Mouse (Mus musculus): ENCODE data around the gene Vmn1r79.
"Not testable (repeated sequence)": the region's sequence is repeated elsewhere in the genome, so short reads cannot be mapped to it uniquely, and the experiment has no call there.

Vmn1r79 gene

GRCm38 (mm10) chr7:12170979-12171378 lies at the start of gene Vmn1r79:
Gene Vmn1r79, plus strand, starts transcription at chr7:12171279.
- DNase-seq (ENCODE audit: low spot score) = not testable (repeated sequence)

- DNase-seq (ENCODE audit: low spot score) = no peak
Measured at GRCm38 (mm10) chr7:12149957-12150356, 21.1 kb upstream of the Vmn1r79 start, which contains the start of gene Vmn1r78. Gene Vmn1r78, plus strand, starts transcription at chr7:12150257.

- not testable (repeated sequence) for DNase-seq (ENCODE audit: low spot score)
Measured at GRCm38 (mm10) chr7:12156463-12156862, 14.6 kb upstream of the Vmn1r79 start.

- DNase-seq (ENCODE audit: low spot score) = not testable (repeated sequence)
Measured at GRCm38 (mm10) chr7:12172926-12173325, 1.8 kb downstream of the Vmn1r79 start.

DNA sequence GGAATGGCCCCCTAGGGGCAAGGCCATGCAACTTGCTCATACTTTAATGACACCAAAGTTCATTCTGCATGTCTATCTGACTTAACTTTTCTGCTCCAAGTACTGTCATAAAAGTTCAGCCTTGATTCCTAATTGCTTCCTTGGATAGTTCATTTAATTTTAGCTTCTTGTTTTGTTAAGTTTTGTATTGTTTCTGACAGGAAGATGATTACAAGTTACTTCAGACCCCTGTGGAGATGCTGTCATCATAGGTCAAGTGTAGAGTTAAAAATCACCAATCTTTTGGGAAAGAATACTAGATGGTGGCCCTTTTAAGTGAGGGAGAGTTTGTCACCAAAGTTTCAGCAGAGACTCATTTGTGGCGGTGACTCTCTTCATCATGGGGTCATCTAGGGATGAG lies 17.9 kb downstream of the Vmn1r79 start, which contains the start of gene Vmn1r80:
Vmn1r80 (plus strand) TSS at position 301 of the 400 bp plus-strand sequence.
- no peak for DNase-seq (ENCODE audit: low spot score)

GRCm38 (mm10) chr7:12204141-12204540 lies 33.1 kb downstream of the Vmn1r79 start:
- DNase-seq (ENCODE audit: low spot score) = no peak
